Mouse (Mus musculus): ENCODE measurements around the gene Nelfe. TPM values are rescaled to one million over a fixed set of nuclear protein-coding genes. Genes with fewer than 3 reads are reported as not detected.
A peak's percentile ranks its signal among the peaks of the same experiment; 100 is the strongest.
"Not testable (repeated sequence)": the region's sequence is repeated elsewhere in the genome, so short reads cannot be mapped to it uniquely, and the experiment has no call there.

The Nelfe gene
- 10 to 100 TPM; 29.2 to 32.1 TPM for total RNA-seq (2021)

DNA sequence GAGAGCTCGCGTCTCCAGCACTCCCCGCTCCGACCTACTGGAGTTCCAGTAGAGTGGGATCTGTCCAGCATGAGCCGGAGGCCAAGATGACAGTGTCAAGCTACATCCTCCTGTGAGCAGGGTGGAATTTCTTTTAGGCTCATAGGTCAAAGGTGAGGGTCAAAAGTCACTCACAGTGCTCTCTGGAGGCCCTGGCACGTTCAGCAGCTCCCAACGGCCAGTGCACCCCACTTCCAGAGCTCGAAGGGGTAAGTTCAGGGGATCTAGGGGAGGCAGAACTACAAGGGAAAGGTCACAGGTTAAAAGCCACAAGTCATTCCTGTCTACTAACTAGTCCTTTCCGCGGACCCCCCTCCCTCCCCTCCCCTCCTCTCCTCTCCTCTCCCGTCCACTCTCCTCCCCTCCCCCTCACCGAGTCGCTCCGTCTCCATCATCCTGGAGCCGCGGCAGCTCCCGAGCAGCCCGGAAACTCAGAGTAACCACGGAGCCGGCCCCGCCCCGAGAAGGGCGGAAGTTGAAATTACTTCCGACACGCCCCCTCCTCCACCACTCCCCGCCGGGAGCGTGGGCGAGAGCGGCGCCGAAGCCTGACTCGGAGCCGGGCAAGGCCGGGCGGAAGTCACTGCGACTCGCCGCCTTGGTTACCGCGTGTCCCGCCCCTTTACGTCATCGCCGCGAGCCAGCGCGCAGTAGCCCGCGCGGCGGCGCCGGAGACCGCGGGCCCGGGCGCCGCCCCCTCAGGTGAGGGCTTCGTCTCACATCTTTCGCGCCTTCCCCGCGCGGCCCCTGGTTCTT lies at the start of gene Nelfe, which contains the start of gene Skiv2l:
TSS of gene Nelfe (plus strand) at position 670 of the 795 bp plus-strand sequence.
TSS of gene Skiv2l (minus strand) at position 489 of the 795 bp plus-strand sequence.
- DNase-seq = peak; percentile 98 to 99

DNA sequence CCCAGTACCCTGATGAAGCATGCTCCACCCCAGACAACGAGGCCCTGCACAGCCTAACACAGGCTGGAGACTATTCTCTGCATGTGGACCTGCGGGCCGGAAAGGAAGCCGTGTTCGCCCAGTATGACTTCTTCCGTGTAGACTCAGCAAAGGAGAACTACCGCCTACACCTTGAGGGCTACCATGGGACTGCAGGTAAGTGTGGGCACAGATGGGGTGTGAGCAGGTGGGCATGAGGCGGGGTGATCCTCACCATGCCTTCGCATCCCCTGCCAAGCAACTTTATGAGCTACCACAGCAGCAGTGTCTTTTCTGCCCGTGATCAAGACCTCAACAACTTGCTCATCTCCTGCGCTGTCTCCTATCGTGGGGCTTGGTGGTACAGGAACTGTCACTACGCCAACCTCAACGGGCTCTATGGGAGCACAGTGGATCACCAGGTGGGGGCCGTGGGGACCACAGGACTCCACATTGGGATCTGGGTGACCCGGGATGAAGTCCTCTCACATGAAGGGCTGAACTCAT lies 49.3 kb upstream of the Nelfe start:
- not testable (repeated sequence) for DNase-seq

DNA sequence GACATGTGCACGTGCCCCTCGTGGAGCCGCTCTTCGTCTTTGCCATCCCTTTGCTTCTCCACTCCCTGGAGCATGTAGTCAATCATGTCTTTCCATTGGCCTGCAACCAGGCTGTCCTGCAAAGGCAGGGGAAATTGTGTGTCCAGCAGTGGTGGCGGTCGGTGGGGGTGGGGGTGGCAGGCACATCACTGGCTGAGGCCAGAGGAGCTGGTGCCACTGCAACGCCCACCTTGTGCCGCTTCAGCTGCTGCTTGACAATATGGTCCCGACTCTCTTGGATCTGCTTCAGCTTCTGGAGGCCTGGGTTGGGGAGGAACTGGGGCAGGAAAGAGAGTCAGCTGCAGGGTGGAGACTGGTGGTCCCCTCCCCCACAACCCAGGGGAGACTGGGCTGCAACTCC lies 47.4 kb upstream of the Nelfe start:
- DNase-seq = not testable (repeated sequence)

DNA sequence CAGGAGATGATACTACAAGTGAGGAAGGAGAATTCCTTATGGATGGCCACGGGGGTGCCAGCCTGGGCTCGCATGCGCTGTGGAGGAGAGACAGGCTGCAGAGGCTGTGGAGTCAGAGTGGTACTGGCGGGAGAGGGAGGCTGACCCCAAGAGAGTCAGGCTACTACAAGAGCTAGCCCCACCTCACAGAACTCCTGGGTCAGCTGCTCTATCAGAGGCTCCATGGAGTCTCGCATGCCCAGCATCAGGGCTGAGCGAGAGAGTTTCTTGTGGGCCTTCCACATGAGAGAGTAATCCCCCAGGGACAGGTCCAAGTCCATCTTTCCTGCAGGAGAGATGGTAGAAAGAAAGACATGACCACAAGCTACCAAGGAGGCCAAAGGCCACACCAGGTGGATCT lies 46.8 kb upstream of the Nelfe start:
- not testable (repeated sequence) for DNase-seq

DNA sequence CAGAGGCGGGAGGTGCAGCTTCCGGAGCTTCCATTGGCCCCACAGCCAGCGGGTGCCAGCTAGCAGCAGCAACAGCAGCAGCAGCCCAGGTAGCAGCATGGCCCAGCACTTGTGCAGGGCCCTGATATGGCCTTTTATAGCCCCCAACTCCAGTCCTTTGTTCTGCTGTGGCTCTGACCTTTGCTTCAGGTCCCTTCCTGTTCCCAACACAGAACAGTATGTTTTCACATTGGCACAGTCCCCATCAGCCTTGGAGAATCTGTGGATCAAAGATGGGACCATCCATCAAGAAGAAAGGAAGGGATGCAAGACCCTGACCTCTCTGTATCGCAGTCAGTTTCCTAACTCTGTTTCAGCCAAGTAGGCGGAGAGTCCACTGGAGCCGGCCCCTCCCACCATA lies 45.9 kb upstream of the Nelfe start, which contains the start of gene Cyp21a1:
TSS of gene Cyp21a1 (minus strand) at position 261 of the 400 bp plus-strand sequence.
- DNase-seq = not testable (repeated sequence)

DNA sequence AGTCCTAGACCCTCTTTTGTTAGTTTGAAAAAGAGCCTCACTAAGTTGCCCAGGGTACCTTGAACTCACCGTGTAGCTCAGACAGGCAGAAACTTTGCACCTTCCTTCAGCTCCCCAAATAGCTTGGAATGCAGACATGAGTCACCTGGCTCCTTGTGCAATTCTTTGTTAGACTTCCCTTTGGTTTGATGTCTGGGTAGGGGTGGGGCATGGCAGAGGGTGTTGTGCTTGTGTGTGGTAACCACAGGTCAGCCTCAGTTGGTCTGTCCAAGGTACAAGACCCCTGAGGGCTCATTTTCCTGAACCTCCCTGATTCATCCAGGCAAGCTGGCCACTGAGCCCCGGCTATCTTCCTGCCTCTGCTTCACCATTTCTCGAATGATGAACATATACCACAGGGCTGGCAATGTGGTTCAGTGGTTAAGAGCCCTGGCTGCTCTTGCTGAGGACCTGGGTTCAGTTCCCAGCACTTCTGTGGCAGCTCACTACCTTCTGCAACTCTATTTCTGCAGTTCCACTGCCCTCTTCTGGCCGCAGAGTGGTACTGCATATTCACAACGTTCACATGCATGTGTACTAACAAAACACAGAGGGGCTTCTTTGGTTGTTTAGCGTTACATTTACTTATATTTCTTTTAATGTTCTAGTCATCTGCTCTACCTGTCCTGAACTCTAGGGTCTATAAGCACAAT lies 45.2 kb upstream of the Nelfe start:
- no peak for DNase-seq

DNA sequence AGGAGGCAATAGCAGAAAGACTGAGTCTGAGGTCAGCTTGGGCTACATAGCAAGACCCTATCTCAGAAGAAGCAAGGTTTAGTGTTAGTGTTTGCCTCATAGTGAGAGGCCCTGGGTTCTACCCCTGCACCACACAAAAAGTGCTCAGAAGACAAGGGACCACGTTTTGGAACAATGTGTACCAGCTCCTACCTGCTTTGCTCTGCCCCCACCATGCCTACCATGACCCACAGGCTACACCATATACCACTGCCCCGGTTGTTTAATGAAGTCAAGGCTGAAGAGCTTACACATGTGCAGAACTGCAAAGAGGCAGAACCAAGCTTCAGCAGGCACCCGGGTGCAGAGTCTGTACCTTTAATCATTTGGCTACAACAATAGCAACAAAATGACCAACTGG lies 43.0 kb upstream of the Nelfe start:
- DNase-seq = no peak

DNA sequence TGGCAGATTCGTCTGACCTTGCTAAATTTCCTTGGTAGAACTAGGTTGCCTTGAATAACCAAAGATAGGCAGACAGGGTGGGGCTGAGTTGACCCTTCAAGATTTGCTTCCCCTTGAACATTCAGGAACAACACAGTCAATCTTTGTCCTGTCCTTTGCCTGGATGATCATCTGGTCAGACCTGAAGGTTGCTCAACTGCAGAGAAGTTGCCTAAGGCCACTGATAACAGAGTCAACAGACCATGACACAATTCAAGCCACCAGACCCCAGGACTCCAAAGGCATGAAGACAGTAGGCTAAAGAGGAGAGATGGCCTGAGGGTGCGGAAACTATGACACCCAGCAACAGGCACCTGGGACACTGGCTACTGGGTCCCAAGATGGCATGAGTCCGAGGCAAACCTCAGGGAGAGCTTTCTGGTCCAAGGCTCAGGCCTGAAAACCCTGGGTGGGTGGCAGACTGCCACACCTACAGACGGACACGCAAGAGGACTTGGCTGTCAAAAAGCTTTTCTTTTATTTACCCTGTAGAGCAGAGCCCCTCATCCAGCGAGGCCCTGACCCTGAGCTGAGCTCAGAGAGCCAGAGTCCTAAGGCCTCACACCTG lies 41.5 kb upstream of the Nelfe start:
- no peak for DNase-seq

DNA sequence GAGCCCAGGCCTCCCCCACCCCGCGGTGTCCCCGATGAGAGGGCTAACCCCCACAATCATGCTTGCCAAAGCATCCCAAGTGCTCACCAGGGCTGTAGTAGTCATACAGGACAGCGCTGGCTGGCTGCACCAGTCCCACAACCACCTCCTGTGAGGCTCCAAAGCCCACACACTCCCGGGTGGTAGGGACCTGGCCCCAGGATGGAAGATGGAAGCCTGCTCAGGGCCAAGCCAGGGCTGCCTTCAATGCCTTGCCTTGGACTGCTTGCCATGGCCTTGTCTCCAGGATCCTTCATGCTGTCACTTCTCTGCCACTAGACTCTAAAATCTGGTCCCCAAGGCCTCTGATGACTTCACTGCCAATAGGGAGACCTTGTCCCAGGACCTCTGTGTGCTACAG lies 39.8 kb upstream of the Nelfe start:
- DNase-seq = not testable (repeated sequence)

DNA sequence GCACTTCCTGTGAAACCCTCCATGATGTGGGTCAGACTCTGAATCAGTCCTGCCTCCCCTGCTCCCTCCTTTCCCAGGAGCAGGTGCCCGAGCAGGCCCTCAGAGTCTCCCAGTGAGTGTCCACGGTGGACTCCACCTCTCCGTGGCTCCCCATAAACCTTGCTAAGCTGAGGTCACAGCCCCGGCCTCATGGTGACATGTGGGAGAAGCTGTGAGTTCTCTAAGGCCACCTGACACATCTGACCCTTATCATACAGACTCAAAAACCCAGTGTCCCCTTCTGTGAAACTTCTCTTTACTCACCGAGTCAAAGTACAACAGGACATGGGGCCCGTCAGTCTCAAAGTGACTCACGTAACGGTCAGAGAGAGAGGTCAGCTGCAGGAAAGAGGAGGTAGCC lies 39.4 kb upstream of the Nelfe start:
- not testable (repeated sequence) for DNase-seq

DNA sequence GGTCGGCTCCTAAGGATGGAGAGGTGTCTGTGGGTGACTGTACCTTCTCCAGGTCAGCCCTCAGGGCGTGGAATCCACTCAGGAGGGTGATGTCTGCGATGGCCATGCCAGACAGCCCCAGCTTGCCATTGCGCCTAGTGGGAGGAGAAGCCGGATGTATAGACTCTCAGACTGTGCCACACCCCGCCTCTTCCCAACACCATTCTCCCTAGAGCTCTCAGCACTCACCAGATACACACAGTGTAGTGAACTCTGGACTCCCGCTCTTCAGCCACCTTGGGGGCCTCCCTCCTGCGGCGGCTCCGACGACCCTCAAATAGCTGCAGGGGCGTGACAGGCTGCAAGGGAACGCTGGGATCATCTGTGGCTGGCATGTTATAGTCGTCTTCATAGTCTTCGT lies 38.9 kb upstream of the Nelfe start:
- no peak for DNase-seq

DNA sequence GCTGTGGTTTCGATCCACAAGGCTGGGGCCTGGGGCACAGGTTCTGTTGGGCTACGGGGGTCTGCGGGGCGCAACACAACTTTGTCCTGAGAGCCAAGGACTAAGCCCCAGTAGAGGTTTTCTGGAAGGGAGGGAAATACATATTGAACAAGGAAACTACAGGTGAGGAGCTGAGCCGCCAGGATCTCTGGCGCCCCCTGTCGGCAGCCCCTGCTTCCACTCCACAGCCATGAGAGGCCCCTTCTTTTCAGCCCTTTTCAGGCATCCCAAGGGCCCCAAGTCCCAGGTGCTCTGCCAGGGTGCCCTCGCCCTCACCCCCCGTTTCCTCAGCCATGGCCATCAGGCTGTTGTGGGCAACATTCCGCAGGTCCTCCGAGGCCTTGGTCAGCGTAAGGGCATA lies 36.4 kb upstream of the Nelfe start:
- not testable (repeated sequence) for DNase-seq

DNA sequence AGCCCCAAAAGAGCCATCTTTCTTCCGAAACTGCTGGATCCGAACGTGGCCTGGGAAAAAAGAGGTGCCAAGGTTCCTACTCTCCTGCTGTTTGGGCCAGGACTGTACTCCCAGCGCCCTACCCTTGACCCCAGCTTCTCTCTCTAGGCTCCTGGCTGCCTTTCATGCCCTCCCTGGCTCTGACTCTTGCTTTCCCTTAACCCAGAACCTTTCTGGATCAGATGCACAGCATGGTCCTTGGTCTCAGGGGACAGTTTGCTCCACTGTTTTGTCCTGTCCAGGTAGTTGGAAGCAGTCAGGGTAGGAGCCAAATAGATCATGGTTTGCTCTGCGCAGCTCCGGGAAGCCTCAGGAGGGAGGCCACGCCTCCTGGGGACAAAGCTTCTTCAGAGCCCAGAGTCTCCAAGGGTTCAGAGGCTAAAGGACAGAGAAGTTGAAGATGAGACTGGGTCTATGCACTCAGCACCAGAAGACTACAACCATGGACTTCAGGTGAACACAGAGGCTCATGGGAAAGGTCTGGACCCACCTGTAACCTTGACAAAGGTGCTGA lies 35.3 kb upstream of the Nelfe start:
- no peak for DNase-seq

DNA sequence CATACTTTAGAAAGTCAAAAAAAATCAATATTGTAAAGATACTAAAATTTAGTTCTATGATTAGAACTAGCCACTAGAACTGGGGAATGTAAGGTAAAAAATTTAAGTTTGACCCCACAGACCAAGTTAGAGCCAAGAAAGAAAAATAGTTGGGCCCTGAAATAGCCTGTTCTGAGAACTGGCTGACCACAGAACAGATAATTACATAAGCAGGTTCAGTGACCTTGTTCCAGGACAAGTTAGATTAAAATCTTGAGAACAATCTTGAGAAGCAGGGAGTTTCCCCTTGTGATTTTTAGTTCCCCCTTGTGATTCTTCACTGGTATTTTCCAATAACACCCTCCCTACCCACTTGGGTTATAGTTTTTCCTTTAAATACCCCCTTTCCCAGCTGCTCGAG lies 19.4 kb upstream of the Nelfe start:
- DNase-seq = not testable (repeated sequence)

DNA sequence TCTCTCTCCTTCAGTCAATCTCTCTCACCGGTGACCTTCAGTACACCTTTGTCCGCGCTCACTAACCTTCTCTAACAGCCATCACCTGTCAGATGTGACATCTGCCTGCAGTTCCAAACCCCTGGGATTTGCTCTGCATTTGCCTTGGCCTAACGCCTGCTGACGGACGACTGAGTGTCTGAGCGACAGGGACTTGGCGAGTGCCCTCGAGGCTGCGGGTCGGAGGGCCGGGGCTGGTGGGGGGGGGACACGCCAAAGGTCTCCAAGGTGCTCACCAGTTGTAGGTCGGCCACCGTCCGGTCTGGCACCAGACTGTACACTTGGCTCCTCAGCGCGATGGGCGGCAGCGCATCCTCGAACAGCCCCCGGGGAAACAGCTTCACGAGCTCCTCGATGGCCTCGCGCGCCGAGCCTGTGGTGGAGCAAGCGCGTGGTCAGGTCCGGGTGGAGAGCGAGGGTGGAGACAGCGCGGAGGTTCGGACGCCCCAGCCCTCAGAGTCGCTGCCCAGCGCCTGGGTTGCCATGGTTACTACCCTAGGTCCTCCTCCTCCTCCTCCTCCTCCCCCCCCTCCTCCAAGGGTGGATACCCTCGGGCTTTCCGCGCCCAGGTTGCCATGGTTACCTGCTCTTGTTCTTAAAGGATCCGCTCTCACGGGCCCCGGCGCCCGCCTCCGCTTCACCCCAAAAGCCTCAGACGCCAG lies 13.9 kb upstream of the Nelfe start:
- DNase-seq = no peak

DNA sequence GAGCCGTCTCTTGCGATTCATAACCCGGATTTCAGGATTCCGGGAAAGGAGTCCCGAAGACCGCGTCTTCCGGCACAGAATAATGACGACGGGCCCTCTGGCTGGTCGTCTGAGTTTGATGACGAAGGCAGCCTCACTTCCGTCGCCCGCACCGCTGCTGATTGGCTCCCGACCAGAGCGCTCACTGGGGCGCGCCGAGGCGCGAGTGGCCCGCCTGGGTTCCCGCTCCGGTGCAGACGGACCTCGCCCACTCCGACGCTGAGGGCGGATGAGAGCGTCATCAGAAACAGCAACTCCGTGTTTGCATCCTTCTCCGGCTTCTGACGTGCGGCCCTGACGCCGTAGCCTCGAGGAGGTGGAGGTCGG lies 13.4 kb upstream of the Nelfe start, which contains the start of the genes Stk19 and Dxo:
TSS of gene Stk19 (minus strand) at position 90 of the 366 bp plus-strand sequence.
TSS of gene Dxo (plus strand) at position 164 of the 366 bp plus-strand sequence.
- DNase-seq = peak; percentile 97 to 98

DNA sequence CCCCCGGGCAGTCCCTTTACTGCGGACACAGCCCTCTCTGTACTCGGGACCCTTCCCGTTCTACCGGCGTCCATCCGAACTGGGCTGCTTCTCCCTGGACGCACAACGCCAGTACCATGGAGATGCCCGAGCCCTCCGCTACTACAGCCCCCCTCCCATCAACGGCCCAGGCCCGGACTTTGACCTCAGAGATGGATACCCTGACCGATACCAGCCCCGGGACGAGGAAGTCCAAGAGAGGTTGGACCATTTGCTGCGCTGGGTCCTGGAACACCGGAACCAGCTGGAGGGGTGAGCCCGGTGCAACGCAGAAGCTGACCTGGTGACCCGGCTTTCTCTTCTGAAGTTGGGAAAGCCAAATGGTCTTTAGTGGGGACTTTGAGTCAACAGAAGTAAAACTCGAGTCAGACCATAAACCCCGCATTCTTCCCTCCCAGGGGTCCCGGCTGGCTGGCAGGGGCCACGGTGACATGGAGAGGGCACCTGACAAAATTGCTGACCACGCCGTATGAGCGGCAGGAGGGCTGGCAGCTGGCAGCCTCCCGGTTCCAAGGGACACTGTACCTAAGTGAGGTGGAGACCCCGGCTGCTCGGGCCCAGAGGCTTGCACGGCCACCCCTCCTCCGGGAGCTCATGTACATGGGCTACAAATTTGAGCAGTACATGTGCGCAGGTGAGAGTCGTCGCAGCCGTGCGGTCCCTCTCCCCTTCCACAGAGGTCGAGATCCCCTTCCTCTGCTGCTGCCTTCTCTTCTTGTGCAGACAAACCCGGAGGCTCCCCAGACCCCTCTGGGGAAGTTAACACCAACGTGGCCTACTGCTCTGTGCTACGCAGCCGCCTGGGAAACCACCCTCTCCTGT lies 12.5 kb upstream of the Nelfe start:
- no peak for DNase-seq

DNA sequence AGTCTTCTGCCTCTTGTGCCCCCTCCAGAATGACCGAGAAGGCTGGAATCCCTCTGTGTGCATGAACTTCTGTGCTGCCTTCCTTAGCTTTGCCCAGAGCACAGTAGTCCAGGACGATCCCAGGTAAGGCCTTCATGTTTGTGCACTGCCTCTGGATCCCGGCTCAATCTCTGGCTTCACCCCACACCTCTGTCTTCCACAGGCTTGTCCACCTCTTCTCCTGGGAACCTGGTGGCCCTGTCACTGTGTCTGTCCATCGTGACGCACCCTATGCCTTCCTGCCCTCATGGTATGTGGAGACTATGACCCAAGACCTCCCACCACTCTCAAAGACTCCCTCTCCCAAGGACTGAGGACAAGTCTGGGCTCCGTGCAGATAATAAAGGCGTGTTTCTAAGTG lies 11.4 kb upstream of the Nelfe start:
- no peak for DNase-seq

DNA sequence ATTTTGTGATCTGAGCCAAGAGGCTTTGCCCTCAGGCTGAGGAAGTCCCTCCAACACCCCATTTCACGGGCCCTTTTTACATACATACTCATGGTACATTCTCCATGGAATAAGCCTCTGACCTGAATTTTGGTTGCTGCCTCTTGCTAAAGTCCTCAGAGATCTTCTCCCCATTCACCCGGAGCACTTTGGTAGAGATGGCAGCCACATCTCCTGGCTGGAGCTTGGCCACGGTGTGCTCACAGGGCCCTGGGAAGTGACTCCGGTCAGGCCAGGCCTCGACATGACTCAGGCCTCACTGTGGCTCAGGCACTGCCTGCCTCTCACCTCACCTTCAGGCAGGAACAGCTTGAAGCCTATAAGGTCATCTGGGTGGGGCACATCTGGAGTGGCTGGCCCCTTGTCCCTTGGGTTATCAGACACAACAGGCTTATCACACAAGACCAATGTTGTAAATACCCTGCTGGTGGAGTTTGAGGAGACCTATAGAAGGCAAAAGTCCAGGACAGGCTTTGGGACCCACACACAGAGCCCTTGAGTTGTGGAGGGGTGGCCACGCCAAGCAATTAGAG lies 9.4 kb upstream of the Nelfe start:
- no peak for DNase-seq

DNA sequence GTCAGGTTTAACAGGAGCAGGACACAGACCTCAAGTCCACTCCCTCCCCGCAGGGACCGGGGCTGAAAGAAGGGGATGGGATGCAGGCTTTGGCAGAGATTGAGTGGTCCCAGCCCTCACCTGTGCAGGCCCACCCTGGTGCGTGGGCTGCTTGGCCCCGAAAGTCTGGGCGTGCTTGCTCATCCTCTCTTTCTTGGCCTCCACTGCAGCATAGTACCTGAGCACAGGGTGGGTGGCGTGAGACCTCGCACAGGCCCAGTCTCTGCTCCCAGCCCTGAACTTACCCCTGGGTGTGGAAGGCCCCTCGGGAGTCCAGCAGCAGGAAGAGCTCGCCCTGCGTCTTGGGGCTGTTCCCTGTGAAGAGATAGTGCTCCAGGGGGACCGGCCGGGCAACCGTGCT lies 5.3 kb upstream of the Nelfe start:
- DNase-seq = no peak

DNA sequence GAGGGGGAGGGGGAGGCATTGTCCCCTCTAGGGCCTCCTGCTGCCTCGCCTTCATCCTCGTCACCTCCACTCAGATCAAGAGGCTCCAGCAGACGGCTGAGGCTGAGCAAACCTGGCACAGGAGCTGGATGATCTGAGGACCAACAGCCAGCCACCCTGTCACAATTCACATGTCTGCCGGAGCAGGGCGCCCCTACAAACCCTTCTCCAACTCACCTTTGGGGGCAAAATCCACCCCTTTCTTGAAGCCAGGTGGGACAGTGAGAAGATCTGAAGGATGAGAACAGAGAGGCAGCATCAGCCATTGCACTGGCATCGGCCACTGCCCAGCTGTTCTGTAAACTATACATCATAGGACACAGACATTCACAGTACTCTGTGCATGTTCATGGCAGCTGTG lies 3.0 kb upstream of the Nelfe start:
- DNase-seq = no peak

All from layer of hippocampus, postnatal 36 days (tissue).